Mouse (Mus musculus): ENCODE measurements at regions not wholly inside any gene's neighbourhood (a gene's known extent, or its start where the extent isn't known, plus 50 kb on each side); places are given as distances from the start of the nearest gene placed in this dataset.

DNA sequence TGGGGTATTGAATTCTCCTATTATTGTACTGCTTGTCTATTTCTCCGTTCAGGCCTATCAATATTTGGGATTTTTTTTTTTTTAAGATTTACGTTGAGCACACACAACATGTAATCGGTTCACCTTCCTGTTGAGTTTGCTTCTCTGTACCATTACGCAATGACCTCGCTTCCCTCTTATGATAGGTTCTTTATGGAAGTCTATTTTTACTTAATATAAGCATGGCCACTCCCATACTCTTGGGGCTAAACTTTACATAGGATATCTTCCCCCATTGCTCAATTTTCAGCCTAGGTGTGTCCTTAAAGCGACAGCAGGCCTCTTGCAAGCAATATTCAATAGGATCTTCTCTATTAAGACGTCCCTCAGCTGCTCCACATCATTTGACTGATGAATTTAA is 544.7 kb upstream of the Tbx3 start:
- no peak overlapping the region for H3K9ac ChIP-seq (ENCODE audit: low read length)
- no peaks in the 10 kb centered on the region for H3K9me3 ChIP-seq (ENCODE audit: control insufficient read depth, low read length)
- H3K4me3 ChIP-seq (ENCODE audit: low read length), result no peak overlapping the region
- H3K27ac ChIP-seq (ENCODE audit: low read length), result no peak overlapping the region
- H3K4me1 ChIP-seq (replicated peaks; ENCODE audit: control insufficient read depth, insufficient read depth, low read length), result no peaks in the 10 kb centered on the region
- ATAC-seq (ENCODE audit: low read depth), result no peak
- H3K36me3 ChIP-seq (ENCODE audit: control insufficient read depth, insufficient read depth, low read length), result no peaks in the 10 kb centered on the region
- no peaks in the 10 kb centered on the region for H3K27me3 ChIP-seq (ENCODE audit: control insufficient read depth, insufficient read depth, low read depth, low read length)
- 83% methylated on average over 7 of the region's 7 CpGs for WGBS
- H3K4me2 ChIP-seq (ENCODE audit: low read depth, low read length), result no peak overlapping the region

GRCm38 (mm10) chr5:119130176-119130575 is 540.3 kb upstream of the Tbx3 start:
- no peak overlapping the region for H3K4me2 ChIP-seq (ENCODE audit: low read depth, low read length)
- no peak overlapping the region for H3K4me3 ChIP-seq (ENCODE audit: low read length)
- no peaks in the 10 kb centered on the region for H3K36me3 ChIP-seq (ENCODE audit: control insufficient read depth, insufficient read depth, low read length)
- no peaks in the 10 kb centered on the region for H3K4me1 ChIP-seq (replicated peaks; ENCODE audit: control insufficient read depth, insufficient read depth, low read length)
- 91% methylated on average over 7 of the region's 7 CpGs for WGBS
- no peak overlapping the region for H3K9ac ChIP-seq (ENCODE audit: low read length)
- H3K9me3 ChIP-seq (ENCODE audit: control insufficient read depth, low read length), result no peaks in the 10 kb centered on the region
- H3K27me3 ChIP-seq (ENCODE audit: control insufficient read depth, insufficient read depth, low read depth, low read length), result no peaks in the 10 kb centered on the region
- H3K27ac ChIP-seq (ENCODE audit: low read length), result no peak overlapping the region
- no peak for ATAC-seq (ENCODE audit: low read depth)

GRCm38 (mm10) chr5:119131461-119131860 is 539.0 kb upstream of the Tbx3 start:
- no peaks in the 10 kb centered on the region for H3K4me1 ChIP-seq (replicated peaks; ENCODE audit: control insufficient read depth, insufficient read depth, low read length)
- no peak for ATAC-seq (ENCODE audit: low read depth)
- no peaks in the 10 kb centered on the region for H3K27me3 ChIP-seq (ENCODE audit: control insufficient read depth, insufficient read depth, low read depth, low read length)
- H3K4me2 ChIP-seq (ENCODE audit: low read depth, low read length), result no peak overlapping the region
- WGBS, result 25% methylated on average over 10 of the region's 10 CpGs
- no peak overlapping the region for H3K9ac ChIP-seq (ENCODE audit: low read length)
- H3K27ac ChIP-seq (ENCODE audit: low read length), result no peak overlapping the region
- no peaks in the 10 kb centered on the region for H3K9me3 ChIP-seq (ENCODE audit: control insufficient read depth, low read length)
- H3K36me3 ChIP-seq (ENCODE audit: control insufficient read depth, insufficient read depth, low read length), result no peaks in the 10 kb centered on the region
- H3K4me3 ChIP-seq (ENCODE audit: low read length), result no peak overlapping the region

GRCm38 (mm10) chr5:119133378-119133777 is 537.1 kb upstream of the Tbx3 start:
- Histone ChIP-seq H3K27ac (ENCODE audit: low read length) (no peak overlapping the region), H3K9me3 (ENCODE audit: control insufficient read depth, low read length) (no peaks in the 10 kb centered on the region), H3K4me2 (ENCODE audit: low read depth, low read length) (no peak overlapping the region), H3K4me1 (replicated peaks; ENCODE audit: control insufficient read depth, insufficient read depth, low read length) (peaks cover 6% of the 10 kb centered on the region; the same call in 1 of the 2 replicates), H3K4me3 (ENCODE audit: low read length) (no peak overlapping the region), H3K36me3 (ENCODE audit: control insufficient read depth, insufficient read depth, low read length) (no peaks in the 10 kb centered on the region), H3K27me3 (ENCODE audit: control insufficient read depth, insufficient read depth, low read depth, low read length) (no peaks in the 10 kb centered on the region), H3K9ac (ENCODE audit: low read length) (no peak overlapping the region)
- ATAC-seq (ENCODE audit: low read depth), result no peak
- WGBS, result 44% methylated on average over 13 of the region's 13 CpGs

- Histone ChIP-seq H3K27ac (ENCODE audit: low read length) (no peak overlapping the region), H3K9me3 (ENCODE audit: control insufficient read depth, low read length) (no peaks in the 10 kb centered on the region), H3K4me1 (replicated peaks; ENCODE audit: control insufficient read depth, insufficient read depth, low read length) (peaks cover 8% of the 10 kb centered on the region; the same call in 1 of the 2 replicates), H3K4me3 (ENCODE audit: low read length) (no peak overlapping the region), H3K9ac (ENCODE audit: low read length) (no peak overlapping the region), H3K27me3 (ENCODE audit: control insufficient read depth, insufficient read depth, low read depth, low read length) (no peaks in the 10 kb centered on the region), H3K4me2 (ENCODE audit: low read depth, low read length) (no peak overlapping the region), H3K36me3 (ENCODE audit: control insufficient read depth, insufficient read depth, low read length) (no peaks in the 10 kb centered on the region)
- ATAC-seq (ENCODE audit: low read depth), result no peak
- WGBS, result 46% methylated on average over 8 of the region's 8 CpGs
Observed at GRCm38 (mm10) chr5:119136916-119137315, 533.6 kb upstream of the Tbx3 start.

GRCm38 (mm10) chr5:119137409-119137808 is 533.1 kb upstream of the Tbx3 start:
- 36% methylated on average over 13 of the region's 13 CpGs for WGBS
- no peak overlapping the region for H3K27ac ChIP-seq (ENCODE audit: low read length)
- no peaks in the 10 kb centered on the region for H3K9me3 ChIP-seq (ENCODE audit: control insufficient read depth, low read length)
- H3K36me3 ChIP-seq (ENCODE audit: control insufficient read depth, insufficient read depth, low read length), result no peaks in the 10 kb centered on the region
- peak overlapping the region; percentile 9; the same call in 1 of the 2 replicates for H3K4me2 ChIP-seq (ENCODE audit: low read depth, low read length)
- no peaks in the 10 kb centered on the region for H3K27me3 ChIP-seq (ENCODE audit: control insufficient read depth, insufficient read depth, low read depth, low read length)
- peaks cover 8% of the 10 kb centered on the region; the same call in 1 of the 2 replicates for H3K4me1 ChIP-seq (replicated peaks; ENCODE audit: control insufficient read depth, insufficient read depth, low read length)
- no peak for ATAC-seq (ENCODE audit: low read depth)
- no peak overlapping the region for H3K4me3 ChIP-seq (ENCODE audit: low read length)
- no peak overlapping the region for H3K9ac ChIP-seq (ENCODE audit: low read length)

DNA sequence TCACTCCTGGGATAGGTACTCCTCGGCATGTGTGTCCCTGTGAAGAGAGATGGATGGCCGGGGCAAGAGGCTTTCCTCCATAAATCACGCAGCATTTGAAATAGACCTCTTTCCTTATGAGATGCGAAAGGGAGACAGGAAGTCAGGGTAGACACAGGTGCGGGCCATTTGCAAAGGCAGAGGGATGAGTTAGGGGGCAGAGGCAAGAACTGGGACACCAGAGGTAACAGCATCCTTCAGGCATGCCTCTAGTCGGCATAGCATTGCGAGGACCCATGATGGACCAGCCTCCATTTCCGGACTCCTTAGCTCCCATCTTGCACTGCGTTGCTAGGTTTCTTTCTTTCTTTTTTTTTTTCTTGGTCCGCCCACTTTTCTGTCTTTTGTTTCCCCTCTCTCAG is 532.6 kb upstream of the Tbx3 start:
- H3K4me2 ChIP-seq (ENCODE audit: low read depth, low read length), result peak overlapping the region; percentile 9; the same call in 1 of the 2 replicates
- 58% methylated on average over 10 of the region's 10 CpGs for WGBS

GRCm38 (mm10) chr5:119138293-119138692 is 532.2 kb upstream of the Tbx3 start:
- no peak overlapping the region for H3K27ac ChIP-seq (ENCODE audit: low read length)
- WGBS, result 29% methylated on average over 14 of the region's 14 CpGs
- H3K4me1 ChIP-seq (replicated peaks; ENCODE audit: control insufficient read depth, insufficient read depth, low read length), result peaks cover 8% of the 10 kb centered on the region; the same call in 1 of the 2 replicates

More for the DNA sequence above, 532.6 kb upstream of the Tbx3 start:
- Histone ChIP-seq H3K4me3 (ENCODE audit: low read length) (no peak overlapping the region), H3K27ac (ENCODE audit: low read length) (no peak overlapping the region), H3K36me3 (ENCODE audit: control insufficient read depth, insufficient read depth, low read length) (no peaks in the 10 kb centered on the region), H3K9me3 (ENCODE audit: control insufficient read depth, low read length) (no peaks in the 10 kb centered on the region), H3K9ac (ENCODE audit: low read length) (no peak overlapping the region), H3K4me1 (replicated peaks; ENCODE audit: control insufficient read depth, insufficient read depth, low read length) (peaks cover 8% of the 10 kb centered on the region; the same call in 1 of the 2 replicates), H3K27me3 (ENCODE audit: control insufficient read depth, insufficient read depth, low read depth, low read length) (no peaks in the 10 kb centered on the region)
- no peak for ATAC-seq (ENCODE audit: low read depth)

GRCm38 (mm10) chr5:119139336-119139735 is 531.1 kb upstream of the Tbx3 start:
- H3K4me1 ChIP-seq (replicated peaks; ENCODE audit: control insufficient read depth, insufficient read depth, low read length), result peaks cover 8% of the 10 kb centered on the region; the same call in 1 of the 2 replicates
- H3K36me3 ChIP-seq (ENCODE audit: control insufficient read depth, insufficient read depth, low read length), result no peaks in the 10 kb centered on the region
- H3K27me3 ChIP-seq (ENCODE audit: control insufficient read depth, insufficient read depth, low read depth, low read length), result no peaks in the 10 kb centered on the region
- H3K4me2 ChIP-seq (ENCODE audit: low read depth, low read length), result no peak overlapping the region
- H3K9me3 ChIP-seq (ENCODE audit: control insufficient read depth, low read length), result no peaks in the 10 kb centered on the region
- ATAC-seq (ENCODE audit: low read depth), result no peak
- H3K9ac ChIP-seq (ENCODE audit: low read length), result no peak overlapping the region
- no peak overlapping the region for H3K27ac ChIP-seq (ENCODE audit: low read length)
- WGBS, result 41% methylated on average over 7 of the region's 7 CpGs
- no peak overlapping the region for H3K4me3 ChIP-seq (ENCODE audit: low read length)

More at GRCm38 (mm10) chr5:119138293-119138692, 532.2 kb upstream of the Tbx3 start:
- no peak overlapping the region for H3K4me3 ChIP-seq (ENCODE audit: low read length)
- H3K4me2 ChIP-seq (ENCODE audit: low read depth, low read length), result peak overlapping the region; percentile 12; the same call in 1 of the 2 replicates
- peak overlapping the region; percentile 17; the same call in 1 of the 2 replicates for H3K9ac ChIP-seq (ENCODE audit: low read length)
- no peaks in the 10 kb centered on the region for H3K9me3 ChIP-seq (ENCODE audit: control insufficient read depth, low read length)
- no peaks in the 10 kb centered on the region for H3K36me3 ChIP-seq (ENCODE audit: control insufficient read depth, insufficient read depth, low read length)
- H3K27me3 ChIP-seq (ENCODE audit: control insufficient read depth, insufficient read depth, low read depth, low read length), result no peaks in the 10 kb centered on the region
- no peak for ATAC-seq (ENCODE audit: low read depth)

DNA sequence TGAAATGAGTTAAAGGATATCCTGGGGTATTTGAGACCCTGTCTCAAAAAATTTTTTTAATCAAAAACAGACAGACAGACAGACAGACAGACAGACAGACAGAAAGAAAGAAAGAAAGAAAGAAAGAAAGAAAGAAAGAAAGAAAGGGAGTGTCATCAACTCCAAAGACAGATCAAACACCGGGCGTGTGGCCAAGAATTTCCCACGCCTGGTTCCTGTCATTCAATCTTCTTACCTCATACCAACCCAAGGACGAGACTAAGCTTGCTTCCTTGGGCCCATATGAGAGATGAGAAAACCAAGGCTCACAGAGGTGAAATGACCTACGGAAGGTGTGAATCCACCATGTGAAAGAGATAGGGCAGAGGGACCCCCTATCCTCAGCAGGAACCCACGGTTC is 530.7 kb upstream of the Tbx3 start:
- H3K9me3 ChIP-seq (ENCODE audit: control insufficient read depth, low read length), result no peaks in the 10 kb centered on the region
- WGBS, result 63% methylated on average over 6 of the region's 6 CpGs
- H3K9ac ChIP-seq (ENCODE audit: low read length), result no peak overlapping the region

More for the DNA sequence above, 530.7 kb upstream of the Tbx3 start:
- Histone ChIP-seq H3K4me3 (ENCODE audit: low read length) (no peak overlapping the region), H3K4me2 (ENCODE audit: low read depth, low read length) (no peak overlapping the region), H3K4me1 (replicated peaks; ENCODE audit: control insufficient read depth, insufficient read depth, low read length) (peaks cover 8% of the 10 kb centered on the region; the same call in 1 of the 2 replicates), H3K36me3 (ENCODE audit: control insufficient read depth, insufficient read depth, low read length) (no peaks in the 10 kb centered on the region), H3K27ac (ENCODE audit: low read length) (no peak overlapping the region), H3K27me3 (ENCODE audit: control insufficient read depth, insufficient read depth, low read depth, low read length) (no peaks in the 10 kb centered on the region)
- ATAC-seq (ENCODE audit: low read depth), result no peak
